Mouse (Mus musculus) cortical plate, adult 2 months (tissue): ENCODE results near the gene Tnfsf9. TPM values are rescaled to one million over a fixed set of nuclear protein-coding genes. Genes with fewer than 3 reads are reported as not detected.

Experiments used
- H3K27ac ChIP-seq: fragments of 200-500 bp; 2 replicates; pipeline ENCODE4 v1.5.1; 2012; ENCODE audit warnings: low read length, control low read depth, inconsistent platforms; ENCODE audit not compliant: insufficient read depth
- H3K4me1 ChIP-seq: fragments of 200-500 bp; 2 replicates; pipeline ENCODE4 v1.6.1; 2011; ENCODE audit warnings: low read length; ENCODE audit not compliant: control insufficient read depth, insufficient read depth
- H3K4me3 ChIP-seq: fragments of 200-500 bp; 2 replicates; pipeline ENCODE4 v1.5.1; 2011; ENCODE audit warnings: mild to moderate bottlenecking, low read length, control low read depth; ENCODE audit not compliant: insufficient read depth
- CTCF ChIP-seq: fragments of 200-500 bp; IDR thresholded peaks from 2 replicates; pipeline ENCODE4 v1.5.1; 2011; ENCODE audit warnings: mild to moderate bottlenecking, control low read depth, low read length; ENCODE audit not compliant: insufficient read depth; ENCODE audit errors: extremely low read depth
- POLR2A ChIP-seq: fragments of 200-500 bp; IDR thresholded peaks from 2 replicates; pipeline ENCODE4 v1.6.1; 2011; ENCODE audit warnings: mild to moderate bottlenecking, low read length, control low read depth; ENCODE audit not compliant: insufficient read depth; ENCODE audit errors: extremely low read depth
- polyA plus RNA-seq: library from polyadenylated mRNA; depleted of rRNA; stranded (reverse); fragments of >200 nt; gene quantifications from 2 replicates; pipeline ENCODE4 v1.2.3, GENCODE M21; 2012

Tnfsf9 gene
- polyA plus RNA-seq, 1 experiment: 1.0 TPM

DNA sequence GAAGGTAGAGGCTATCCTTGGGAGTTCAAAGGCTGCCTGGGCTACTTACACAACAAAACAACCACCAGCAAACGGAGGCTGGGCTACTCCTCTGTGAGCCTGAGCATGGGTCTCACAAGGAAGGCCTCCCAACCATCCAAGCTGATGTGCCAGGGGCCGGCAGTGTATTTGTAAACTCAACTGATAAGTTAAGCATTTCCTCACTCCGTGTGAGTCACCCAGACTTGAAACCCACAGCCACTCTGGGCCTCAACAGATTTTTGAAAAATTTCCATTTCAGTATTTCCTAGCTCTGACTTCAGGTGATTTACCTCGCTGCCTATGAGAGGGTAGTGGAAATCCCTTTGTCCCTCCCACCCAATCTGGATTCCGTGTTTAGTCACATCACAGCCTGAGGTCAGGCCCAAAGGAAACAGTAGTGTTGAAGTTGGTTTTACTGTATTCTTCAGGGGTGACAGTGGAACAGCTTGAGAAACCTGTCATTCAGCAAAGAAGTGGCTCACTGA is 3.6 kb downstream of the Tnfsf9 start:
- no peak overlapping the region for H3K4me3 ChIP-seq
- H3K4me1 ChIP-seq: no peaks in the 10 kb centered on the region
- TF ChIP-seq CTCF (no peak), POLR2A (no peak)
- H3K27ac ChIP-seq: no peak overlapping the region

DNA sequence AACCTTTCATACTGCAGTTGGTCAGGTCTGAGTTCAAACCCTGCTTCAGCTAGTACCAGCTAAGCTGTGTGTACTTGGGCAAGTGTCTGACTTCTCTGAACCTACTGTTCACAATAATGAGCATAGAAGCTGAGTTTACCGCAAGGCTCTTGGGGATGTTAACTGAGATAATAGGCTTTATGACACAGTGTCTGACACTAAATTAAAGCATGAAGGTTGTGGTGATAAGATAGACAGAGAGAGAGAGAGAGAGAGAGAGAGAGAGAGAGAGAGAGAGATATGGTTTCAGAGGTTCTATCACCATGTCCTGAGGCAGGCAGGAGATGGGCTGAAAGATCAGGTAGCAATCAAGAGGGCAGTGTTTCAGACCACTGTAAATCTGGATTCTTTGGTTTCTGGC is 4.9 kb downstream of the Tnfsf9 start:
- Histone ChIP-seq H3K27ac (no peak overlapping the region), H3K4me1 (no peaks in the 10 kb centered on the region), H3K4me3 (no peak overlapping the region)
- no peak for TF ChIP-seq CTCF

DNA sequence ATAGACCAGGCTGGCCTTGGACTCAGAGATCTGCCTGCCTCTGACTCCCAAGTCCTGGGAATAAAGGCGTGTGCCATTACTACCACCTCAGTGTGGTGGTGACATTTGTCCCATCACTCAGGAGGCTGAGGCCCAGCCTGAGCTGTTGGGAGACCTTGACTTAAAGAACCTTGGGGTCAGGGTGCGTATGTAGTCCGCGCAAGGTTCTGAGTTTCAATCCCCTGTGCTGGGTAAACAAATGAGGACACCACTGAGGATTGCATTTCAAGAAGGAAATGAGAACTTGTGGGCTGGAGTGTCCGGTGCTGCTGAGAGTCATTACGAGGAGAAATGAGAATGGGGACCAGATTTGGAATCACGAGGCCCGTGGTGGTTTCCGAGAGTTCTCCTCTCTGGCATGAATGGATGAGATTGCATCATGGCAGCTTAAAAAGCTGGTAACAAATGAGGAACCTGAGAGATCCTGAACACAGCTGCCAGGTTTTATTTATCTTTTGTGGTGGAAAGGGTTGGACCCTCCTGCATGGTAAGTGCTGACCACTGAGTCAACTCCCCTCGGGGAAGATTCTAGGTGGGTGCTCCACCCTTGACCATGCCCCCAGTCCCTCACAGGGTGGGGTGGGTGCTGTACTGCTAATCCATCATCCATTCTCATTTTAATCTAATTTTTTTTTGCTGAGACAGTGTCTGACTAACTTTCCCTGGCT is 7.8 kb downstream of the Tnfsf9 start:
- H3K4me3 ChIP-seq: no peak overlapping the region
- TF ChIP-seq POLR2A (no peak), CTCF (no peak)
- H3K4me1 ChIP-seq: no peaks in the 10 kb centered on the region
- no peak overlapping the region for H3K27ac ChIP-seq

DNA sequence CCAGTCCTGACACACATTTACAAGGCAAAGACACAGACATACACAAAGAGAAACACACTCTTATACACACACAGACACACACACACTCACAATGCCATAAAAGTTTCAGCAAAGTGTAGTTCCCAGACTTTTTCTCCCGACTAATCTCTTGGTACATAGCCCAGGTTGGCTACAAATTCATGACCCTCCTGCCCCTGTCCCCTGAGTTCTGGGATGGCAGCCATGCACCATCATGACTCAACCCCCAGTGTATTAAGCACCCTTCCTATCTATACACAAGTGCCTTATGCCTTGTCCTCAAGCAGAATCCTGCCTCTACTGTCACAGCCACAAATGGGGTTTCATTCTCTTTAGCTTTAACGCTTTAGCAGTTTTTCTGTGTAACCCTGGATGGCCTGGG is 11.7 kb downstream of the Tnfsf9 start:
- no peak overlapping the region for H3K27ac ChIP-seq
- no peak overlapping the region for H3K4me3 ChIP-seq
- no peaks in the 10 kb centered on the region for H3K4me1 ChIP-seq
- no peak for TF ChIP-seq POLR2A
- TF ChIP-seq CTCF: no peak

DNA sequence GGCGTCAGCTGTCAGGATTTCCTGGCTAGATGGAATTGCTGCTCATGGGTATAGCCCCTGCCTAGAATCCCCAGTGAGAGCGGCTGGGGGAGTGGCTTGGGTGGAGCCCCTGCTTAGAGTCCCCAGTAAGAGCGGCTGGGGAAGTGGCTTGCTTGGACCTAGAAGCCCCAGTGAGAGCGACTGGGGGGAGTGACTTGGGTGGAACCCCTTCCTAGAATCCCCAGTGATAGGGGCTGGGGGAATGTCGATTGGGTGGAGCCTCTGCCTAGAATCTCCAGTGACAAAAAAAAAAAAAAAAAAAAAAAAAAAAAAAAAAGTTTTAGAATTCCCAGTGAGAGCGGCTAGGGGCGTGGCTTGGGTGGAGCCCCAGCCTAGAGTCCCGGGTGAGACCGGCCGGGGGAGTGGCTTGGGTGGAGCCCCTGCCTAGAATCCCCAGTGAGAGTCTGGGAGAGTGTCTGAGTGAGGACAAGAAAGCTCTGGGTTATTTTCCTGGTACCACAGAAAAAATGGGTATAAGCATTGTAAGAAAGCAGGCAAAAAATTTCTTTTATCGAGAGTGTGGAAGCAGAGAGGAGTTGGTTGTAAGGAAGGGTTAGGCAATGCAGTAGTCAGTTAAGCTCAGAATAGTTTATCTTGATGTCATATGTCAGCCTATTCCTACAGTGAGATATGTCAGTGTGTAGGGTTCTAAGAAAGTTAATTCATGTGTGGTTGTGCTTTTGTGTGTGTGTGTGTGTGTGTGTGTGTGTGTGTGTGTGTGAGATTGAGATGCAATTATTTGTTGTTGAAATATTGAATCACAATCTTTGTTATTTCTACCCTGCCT is 13.6 kb downstream of the Tnfsf9 start:
- Histone ChIP-seq H3K4me3 (no peak overlapping the region), H3K27ac (no peak overlapping the region), H3K4me1 (no peaks in the 10 kb centered on the region)
- TF ChIP-seq CTCF (no peak), POLR2A (no peak)

DNA sequence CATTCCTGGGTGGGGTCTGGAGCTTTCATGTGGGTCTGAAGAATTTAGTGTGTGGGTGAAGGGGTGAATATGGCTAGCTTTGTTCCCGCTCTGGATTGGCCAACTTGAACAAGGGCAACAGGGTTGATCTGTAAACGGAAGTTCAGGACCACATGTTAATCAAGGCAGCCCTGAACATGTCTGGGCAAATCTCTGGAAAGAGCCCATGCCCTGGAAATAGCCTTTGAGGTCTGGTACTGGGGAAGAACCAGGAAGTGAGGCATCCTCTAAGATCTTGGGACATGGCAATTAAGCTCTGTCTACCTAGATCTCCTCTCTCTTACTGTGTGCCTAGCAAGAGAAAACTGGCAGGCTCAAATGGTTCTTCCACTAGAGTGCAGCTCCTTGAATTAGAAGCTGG is 16.7 kb downstream of the Tnfsf9 start:
- no peaks in the 10 kb centered on the region for H3K4me1 ChIP-seq
- H3K4me3 ChIP-seq: no peak overlapping the region
- TF ChIP-seq POLR2A (no peak), CTCF (no peak)
- no peak overlapping the region for H3K27ac ChIP-seq

DNA sequence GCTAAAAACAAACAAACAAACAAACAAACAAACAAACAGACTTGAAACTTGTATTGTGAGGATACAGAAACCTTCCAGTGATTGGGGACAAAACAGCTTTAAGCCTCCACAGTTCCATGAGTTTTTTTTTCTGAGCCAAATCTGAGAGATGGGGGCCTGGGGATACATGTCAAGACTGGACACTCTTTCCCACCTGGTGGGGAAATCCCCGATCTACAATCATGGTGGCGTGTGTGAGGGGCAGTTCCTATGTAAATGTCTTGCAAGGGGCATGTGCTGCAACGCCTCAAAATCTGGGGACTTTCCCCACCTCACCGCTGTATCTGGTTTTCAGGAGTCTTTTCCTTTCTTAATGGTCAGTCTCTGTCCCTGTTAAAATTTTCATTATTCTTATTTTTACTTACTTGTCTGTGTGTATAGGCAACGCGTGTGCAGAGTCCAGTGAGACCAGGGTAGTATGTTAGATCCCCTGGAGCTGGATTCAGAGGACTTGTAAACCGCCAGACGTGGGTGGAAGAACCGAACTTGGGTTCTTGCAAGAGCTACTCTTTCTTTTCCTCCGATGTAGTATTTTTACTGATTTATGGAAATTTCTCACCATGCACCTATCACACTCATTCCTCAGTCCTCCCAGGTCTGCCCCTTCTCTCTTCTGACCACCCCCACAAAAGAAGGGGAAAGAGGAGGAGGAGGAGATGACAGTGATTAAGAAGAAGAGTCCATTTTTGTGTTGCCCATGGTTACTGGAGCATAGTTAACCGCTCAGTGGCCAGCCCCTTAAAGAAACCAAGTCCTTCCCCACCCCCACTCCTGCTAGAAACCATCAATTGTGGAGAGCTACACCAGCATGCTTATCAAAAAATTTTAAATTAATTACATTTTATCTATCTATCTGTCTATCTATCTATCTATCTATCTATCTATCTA is 18.3 kb downstream of the Tnfsf9 start:
- Histone ChIP-seq H3K4me1 (no peaks in the 10 kb centered on the region), H3K4me3 (no peak overlapping the region), H3K27ac (no peak overlapping the region)
- TF ChIP-seq POLR2A (no peak), CTCF (no peak)

DNA sequence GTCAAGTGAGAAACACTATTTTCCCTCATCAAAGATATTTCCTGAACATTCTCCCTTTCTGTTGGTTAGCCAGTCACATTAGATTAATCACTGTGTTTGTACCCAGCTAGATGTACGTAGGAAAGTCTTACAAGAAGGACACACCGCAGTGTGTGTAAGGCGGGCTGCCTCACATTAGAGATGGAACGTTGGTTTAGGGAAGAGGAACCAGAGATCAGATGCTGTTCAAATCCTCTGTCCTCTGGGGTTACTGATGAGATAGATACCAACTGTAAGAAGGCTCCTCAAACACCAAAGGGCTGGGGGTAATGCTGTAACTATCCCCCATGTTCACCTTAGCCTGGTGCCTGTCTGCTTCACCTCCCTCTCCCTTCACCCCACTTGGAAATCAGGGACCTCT is 19.7 kb downstream of the Tnfsf9 start:
- no peak overlapping the region for H3K4me3 ChIP-seq
- H3K4me1 ChIP-seq: no peaks in the 10 kb centered on the region
- H3K27ac ChIP-seq: no peak overlapping the region
- TF ChIP-seq POLR2A: no peak
- no peak for TF ChIP-seq CTCF
